Mouse (Mus musculus): ENCODE measurements at regions not wholly inside any gene's neighbourhood (a gene's known extent, or its start where the extent isn't known, plus 50 kb on each side); places are given as distances from the start of the nearest gene placed in this dataset.

- TF ChIP-seq POLR2A (IDR thresholded peaks at IDR 0.05; ENCODE audit: control insufficient read depth, low read depth, low read length) (no peak), CTCF (IDR thresholded peaks at IDR 0.05; ENCODE audit: control insufficient read depth, insufficient read depth, insufficient replicate concordance, low read depth, low read length) (no peak)
These were observed 248.1 kb upstream of the Nrip1 start for GRCm38 (mm10) chr16:76621715-76622114.
